Mouse (Mus musculus) embryonic facial prominence, embryonic 11.5 days (tissue): ENCODE results near the gene Arfip2. TPM values are rescaled to one million over a fixed set of nuclear protein-coding genes. Genes with fewer than 3 reads are reported as not detected.

ENCODE experiments used
- ATAC-seq: fragments of 200-750 bp; cut with Nextera tagmentation; replicated peaks from 2 replicates; pipeline ENCODE4 v1.8.0; 2017; ENCODE audit warnings: low read depth; ENCODE audit not compliant: insufficient number of reproducible peaks, low FRiP score, low TSS enrichment
- DNase-seq: peaks from one replicate; pipeline ENCODE4 v3.0.0-alpha.2; 2015; ENCODE audit warnings: low spot score
- H3K27ac ChIP-seq: fragments of 300-500 bp; sonication (generic); replicated peaks from 2 replicates; pipeline ENCODE4 v1.5.1; 2014; ENCODE audit warnings: mild to moderate bottlenecking, low read depth, low read length, control low read depth
- H3K27me3 ChIP-seq: fragments of 300-500 bp; sonication (generic); 2 replicates; pipeline ENCODE4 v1.6.1; 2014; ENCODE audit warnings: mild to moderate bottlenecking, low read length, moderate library complexity, mixed read lengths; ENCODE audit not compliant: control insufficient read depth, insufficient read depth
- H3K36me3 ChIP-seq: fragments of 300-500 bp; sonication (generic); replicated peaks from 2 replicates; pipeline ENCODE4 v1.6.1; 2014; ENCODE audit warnings: low read depth, mild to moderate bottlenecking, low read length, moderate library complexity, mixed read lengths; ENCODE audit not compliant: control insufficient read depth, insufficient read depth
- H3K4me1 ChIP-seq: fragments of 300-500 bp; sonication (generic); 2 replicates; pipeline ENCODE4 v1.6.1; 2014; ENCODE audit warnings: low read length, mixed read lengths; ENCODE audit not compliant: control insufficient read depth, insufficient read depth
- H3K4me2 ChIP-seq: fragments of 300-500 bp; sonication (generic); 2 replicates; pipeline ENCODE4 v1.6.1; 2014; ENCODE audit warnings: low read depth, mild to moderate bottlenecking, control low read depth, low read length, moderate library complexity
- H3K4me3 ChIP-seq: fragments of 300-500 bp; sonication (generic); 2 replicates; pipeline ENCODE4 v1.5.1; 2014; ENCODE audit warnings: low read depth, low read length, control low read depth
- H3K9ac ChIP-seq: fragments of 300-500 bp; sonication (generic); replicated peaks from 2 replicates; pipeline ENCODE4 v1.6.1; 2014; ENCODE audit warnings: mild to moderate bottlenecking, control low read depth, low read length
- H3K9me3 ChIP-seq: fragments of 300-500 bp; sonication (generic); replicated peaks from 2 replicates; pipeline ENCODE4 v1.6.1; 2016; ENCODE audit warnings: mild to moderate bottlenecking, low read length, inconsistent platforms, mixed read lengths; ENCODE audit not compliant: control insufficient read depth
- WGBS: fragments of 180-500 bp; shearing (Covaris S2); extraction: QIAGEN DNeasy Blood & Tissue Kit; methylation state at CpG from one replicate; pipeline ENCODE4 v1.1.7; 2014; 5-methylcytosine and 5-hydroxymethylcytosine counted together
- polyA plus RNA-seq: library from polyadenylated mRNA; unstranded; fragments of >200 nt; fragmentation: Nextera tagmentation; extraction: Ambion mirVana; gene quantifications from 2 replicates; pipeline ENCODE4 v1.2.1, GENCODE M21; 2014

Arfip2 gene
- polyA plus RNA-seq, 1 experiment from 2014 or later: 76.3 TPM

GRCm38 (mm10) chr7:105608467-105608866, 31.7 kb downstream of the Arfip2 start:
- Histone ChIP-seq H3K4me3 (no peak overlapping the region), H3K9me3 (no peaks in the 10 kb centered on the region), H3K27ac (no peak overlapping the region), H3K4me1 (no peaks in the 10 kb centered on the region), H3K4me2 (no peak overlapping the region), H3K27me3 (no peaks in the 10 kb centered on the region), H3K9ac (no peak overlapping the region), H3K36me3 (peaks cover 10% of the 10 kb centered on the region)
- no peak for ATAC-seq
- WGBS: 87% methylated on average over 3 of the region's 3 CpGs
- no peak for DNase-seq

- DNase-seq (peak; percentile 75), ATAC-seq (0 out of 2 replicates have a peak, but pooled peaks have one; percentile 20)
- H3K4me3 ChIP-seq: no peak overlapping the region
- H3K9ac ChIP-seq: no peak overlapping the region
- H3K4me2 ChIP-seq: no peak overlapping the region
- no peaks in the 10 kb centered on the region for H3K9me3 ChIP-seq
- H3K27ac ChIP-seq: no peak overlapping the region
- no peaks in the 10 kb centered on the region for H3K36me3 ChIP-seq
- no peaks in the 10 kb centered on the region for H3K4me1 ChIP-seq
- no peaks in the 10 kb centered on the region for H3K27me3 ChIP-seq
- 30% methylated on average over 9 of the region's 9 CpGs for WGBS
Observed at GRCm38 (mm10) chr7:105602860-105603623, 37.2 kb downstream of the Arfip2 start.

- H3K4me2 ChIP-seq: no peak overlapping the region
- H3K4me3 ChIP-seq: no peak overlapping the region
- no peaks in the 10 kb centered on the region for H3K9me3 ChIP-seq
- no peaks in the 10 kb centered on the region for H3K27me3 ChIP-seq
- H3K27ac ChIP-seq: no peak overlapping the region
- H3K9ac ChIP-seq: no peak overlapping the region
- no peak for DNase-seq
- WGBS: 21% methylated on average over 7 of the region's 7 CpGs
- no peaks in the 10 kb centered on the region for H3K4me1 ChIP-seq
- ATAC-seq: no peak
- no peaks in the 10 kb centered on the region for H3K36me3 ChIP-seq
Observed at GRCm38 (mm10) chr7:105590097-105590496, 50.1 kb downstream of the Arfip2 start.

GRCm38 (mm10) chr7:105588325-105588912, 51.8 kb downstream of the Arfip2 start:
- H3K4me2 ChIP-seq: no peak overlapping the region
- H3K36me3 ChIP-seq: no peaks in the 10 kb centered on the region
- no peak overlapping the region for H3K4me3 ChIP-seq
- H3K4me1 ChIP-seq: no peaks in the 10 kb centered on the region
- H3K9me3 ChIP-seq: no peaks in the 10 kb centered on the region
- DNase-seq (no peak), ATAC-seq (no peak)
- no peaks in the 10 kb centered on the region for H3K27me3 ChIP-seq
- no peak overlapping the region for H3K27ac ChIP-seq
- WGBS: 77% methylated on average over 9 of the region's 9 CpGs
- no peak overlapping the region for H3K9ac ChIP-seq

Other genes starting within 250 kb of the Arfip2 start
- 26.7 and 30.3 TPM in 2 replicates for gene Fam160a2, start 240.4 kb downstream of the Arfip2 start, polyA plus RNA-seq
- 0.11 TPM in 1 of 2 replicates, not detected in the other for gene Cnga4, start 235.8 kb downstream of the Arfip2 start, polyA plus RNA-seq
- 0.10 and 0.15 TPM in 2 replicates for gene Cckbr, start 214.7 kb downstream of the Arfip2 start, polyA plus RNA-seq
- gene Cavin3, start 158.1 kb downstream of the Arfip2 start, polyA plus RNA-seq: 23.9 and 25.7 TPM in 2 replicates
- 38.5 and 45.2 TPM in 2 replicates for gene Smpd1, start 86.1 kb downstream of the Arfip2 start, polyA plus RNA-seq
- gene Apbb1, start 58.8 kb downstream of the Arfip2 start, polyA plus RNA-seq: 59.7 and 68.7 TPM in 2 replicates
- gene Hpx, start 40.3 kb downstream of the Arfip2 start, polyA plus RNA-seq: 0.14 and 0.59 TPM in 2 replicates
- gene Trim3, start 6.8 kb downstream of the Arfip2 start, polyA plus RNA-seq: 19.2 and 23.6 TPM in 2 replicates
- 150 and 152 TPM in 2 replicates for gene Timm10b, start 360 bp downstream of the Arfip2 start, polyA plus RNA-seq
- 7.7 and 11.4 TPM in 2 replicates for gene Gm45799, start 136 bp upstream of the Arfip2 start, polyA plus RNA-seq
- 0.28 and 1.4 TPM in 2 replicates for gene Dnhd1, start 10.4 kb upstream of the Arfip2 start, polyA plus RNA-seq
- gene Ilk, start 96.2 kb upstream of the Arfip2 start, polyA plus RNA-seq: 239 TPM in 2 replicates
- 46.2 and 51.2 TPM in 2 replicates for gene Rrp8, start 97.0 kb upstream of the Arfip2 start, polyA plus RNA-seq
- 168 and 181 TPM in 2 replicates for gene Taf10, start 103.9 kb upstream of the Arfip2 start, polyA plus RNA-seq
- gene Tpp1, start 111.8 kb upstream of the Arfip2 start, polyA plus RNA-seq: 38.1 and 42.6 TPM in 2 replicates
- gene Dchs1, start 147.2 kb upstream of the Arfip2 start, polyA plus RNA-seq: 18.5 and 19.3 TPM in 2 replicates
- gene Mrpl17, start 170.7 kb upstream of the Arfip2 start, polyA plus RNA-seq: 294 and 319 TPM in 2 replicates